Mouse (Mus musculus) brain, embryonic 18.5 days (tissue): ENCODE data around the gene Hdac9.

ENCODE experiments used
- DNase-seq: peaks from one replicate; pipeline ENCODE4 v3.0.0-alpha.2; 2012; ENCODE audit warnings: low read depth, low spot score

Hdac9 gene

DNA sequence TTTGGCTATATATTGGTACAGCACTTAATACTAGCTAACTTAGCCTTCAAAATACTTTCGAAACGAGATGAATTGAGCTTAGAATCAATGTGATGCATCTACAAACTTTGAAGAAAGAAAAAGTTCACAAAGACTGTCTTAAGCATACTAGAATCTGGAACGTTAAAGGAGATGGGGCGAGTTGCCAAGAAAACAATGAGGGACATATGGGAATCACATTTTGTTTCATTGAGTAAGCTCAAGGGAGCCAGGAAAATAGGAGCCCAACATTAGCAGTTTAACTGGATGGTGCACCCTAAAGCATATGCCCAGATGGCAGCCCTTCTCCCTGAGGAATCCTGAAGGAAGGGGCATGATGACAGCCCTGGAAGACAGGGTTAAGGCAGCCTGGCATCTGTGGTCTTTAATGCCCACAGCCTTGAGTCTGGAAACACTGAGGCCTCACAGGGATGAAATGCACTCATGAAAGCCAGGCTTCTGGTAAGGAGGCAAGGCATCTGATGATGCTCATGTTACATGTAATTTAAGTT lies 685.2 kb downstream of the Hdac9 start:
- peak; percentile 8 for DNase-seq

DNA sequence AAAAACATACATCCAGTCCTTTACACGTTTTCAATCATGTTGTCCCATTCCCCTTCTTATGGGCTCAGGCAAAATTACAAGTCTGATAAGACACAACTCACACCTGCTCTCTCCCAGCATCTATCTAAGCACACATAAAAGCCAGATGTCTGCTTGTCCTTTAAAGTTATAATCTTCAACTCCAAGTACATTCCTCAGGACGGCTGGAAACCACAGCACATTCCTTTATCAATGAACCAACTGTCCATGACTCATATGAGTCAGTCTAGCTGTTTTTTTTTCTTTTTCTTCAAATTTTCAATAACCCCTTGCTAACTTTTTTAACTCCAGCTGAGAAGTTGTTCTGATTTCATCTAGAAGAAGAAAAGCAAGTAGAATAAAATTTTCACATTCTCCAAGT lies 692.4 kb downstream of the Hdac9 start:
- no peak for DNase-seq

DNA sequence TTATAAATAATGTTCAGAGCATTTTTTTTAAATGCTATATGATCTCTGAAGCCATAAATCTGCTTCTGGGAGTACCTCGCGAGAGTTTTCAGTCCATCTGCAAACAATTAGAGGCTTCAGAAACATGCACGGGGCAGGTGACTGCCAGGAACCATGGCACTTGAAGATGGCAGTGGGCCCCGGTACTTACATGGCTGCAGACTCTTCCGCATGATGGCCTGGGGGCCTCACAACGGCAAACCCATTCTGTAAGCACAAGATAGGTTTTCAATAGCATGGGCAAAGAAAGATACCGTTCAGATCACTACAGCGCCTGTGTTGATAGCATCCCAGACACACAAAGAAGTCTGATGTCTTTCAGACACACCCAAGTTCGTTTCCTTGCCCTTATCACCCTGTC lies 695.9 kb downstream of the Hdac9 start:
- DNase-seq: no peak

DNA sequence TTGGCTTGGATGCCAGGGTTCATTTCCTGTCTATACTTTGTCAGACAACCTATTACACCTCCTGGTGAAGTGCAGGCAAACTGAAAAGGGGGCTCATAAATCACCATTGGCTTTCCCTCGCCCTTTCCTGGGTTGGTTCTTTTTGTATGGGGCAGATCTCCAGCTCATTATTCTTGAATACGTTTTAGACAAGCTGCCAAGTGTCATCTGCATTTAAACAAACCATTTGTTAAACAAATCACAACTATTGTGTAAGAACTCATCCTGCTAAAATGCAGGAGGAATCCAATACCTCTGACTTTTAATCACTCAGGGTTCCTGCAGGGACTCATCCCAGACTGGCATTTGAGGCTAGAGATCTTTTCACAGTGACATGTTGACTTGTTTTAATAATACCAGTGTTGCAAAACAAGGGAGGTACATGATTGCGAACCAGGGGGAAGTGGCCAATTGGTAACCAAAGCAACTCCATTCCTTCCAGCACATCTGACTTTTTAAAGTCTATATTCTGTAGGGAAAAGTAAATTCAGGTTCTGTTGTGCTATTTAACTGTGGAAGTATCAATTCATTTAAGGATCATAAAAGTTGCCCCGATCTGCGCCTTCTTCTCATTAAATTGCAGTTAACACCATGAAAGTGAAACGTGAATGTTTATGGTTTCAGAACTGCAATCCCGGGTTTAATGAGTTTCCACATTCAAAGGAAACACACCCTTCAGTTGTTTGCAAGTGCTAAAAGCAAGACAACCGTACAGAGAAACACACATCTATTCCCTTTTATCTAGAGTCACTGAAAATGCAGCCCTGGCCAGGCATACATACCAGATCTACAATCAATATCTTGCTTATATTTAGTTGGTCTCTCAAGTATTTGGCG lies 696.6 kb downstream of the Hdac9 start:
- no peak for DNase-seq

DNA sequence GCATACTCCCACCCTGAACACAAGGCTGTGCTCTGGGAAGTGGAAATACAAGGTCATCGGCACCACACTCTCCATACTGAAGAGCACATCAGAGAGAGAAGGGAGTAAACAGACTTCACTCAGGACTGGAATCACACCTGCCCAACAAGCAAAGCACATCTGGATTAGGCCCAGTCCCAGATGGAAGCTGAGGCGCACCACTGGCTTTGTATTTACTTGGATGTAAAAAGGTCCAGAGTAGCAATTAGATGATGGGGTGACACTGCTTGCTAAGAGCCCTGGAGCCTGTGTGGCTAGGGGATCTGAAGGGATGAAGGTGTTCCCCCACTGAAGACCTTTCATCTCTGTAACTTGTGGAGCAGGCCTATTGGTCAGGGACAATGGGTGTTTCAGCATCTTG lies 698.3 kb downstream of the Hdac9 start:
- no peak for DNase-seq

DNA sequence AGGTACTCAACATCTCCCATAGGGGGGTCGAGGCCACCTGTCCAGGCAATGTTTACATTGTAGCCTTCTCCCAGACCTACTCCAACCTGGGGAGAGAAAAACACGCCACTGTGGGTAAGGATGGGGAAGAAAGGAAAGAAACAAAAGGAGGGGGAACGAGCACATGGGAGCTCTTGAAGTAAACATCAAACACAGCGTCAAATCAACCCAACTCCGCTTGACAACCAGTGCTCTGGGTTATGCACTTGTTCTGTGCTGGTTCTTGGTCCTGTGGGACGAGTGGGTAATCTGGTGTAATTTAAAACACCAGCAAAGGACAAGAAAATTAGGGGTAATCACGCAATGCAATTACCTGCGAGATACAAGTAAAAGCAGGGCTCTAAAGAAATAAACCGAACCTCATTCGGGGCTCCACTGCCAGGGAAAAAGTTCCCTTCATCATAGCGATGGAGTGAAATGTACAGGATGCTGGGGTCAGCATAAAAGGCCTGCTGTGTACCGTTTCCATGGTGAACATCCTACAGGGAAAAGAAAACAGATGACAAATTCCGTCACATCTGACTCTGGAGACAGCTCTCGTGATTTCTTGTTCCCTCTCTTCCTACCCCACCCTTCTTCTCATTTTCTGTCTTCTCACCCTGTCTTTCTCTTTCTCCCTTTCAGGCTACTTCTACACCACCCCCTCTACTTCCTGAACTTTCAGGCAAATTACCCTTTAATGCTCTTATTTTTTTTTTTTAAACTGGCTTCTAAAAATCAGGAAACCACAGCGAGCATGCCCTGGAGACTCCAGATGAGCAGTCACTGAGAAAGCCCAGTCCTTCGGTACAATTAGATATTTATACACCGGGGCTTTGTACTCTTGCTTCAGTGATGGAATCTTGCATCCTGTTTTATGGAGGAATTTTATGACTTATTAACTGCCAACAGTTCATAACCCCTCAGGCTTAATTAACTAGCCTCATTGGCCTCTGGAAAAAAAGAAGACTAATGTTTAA lies 701.6 kb downstream of the Hdac9 start:
- DNase-seq: no peak

DNA sequence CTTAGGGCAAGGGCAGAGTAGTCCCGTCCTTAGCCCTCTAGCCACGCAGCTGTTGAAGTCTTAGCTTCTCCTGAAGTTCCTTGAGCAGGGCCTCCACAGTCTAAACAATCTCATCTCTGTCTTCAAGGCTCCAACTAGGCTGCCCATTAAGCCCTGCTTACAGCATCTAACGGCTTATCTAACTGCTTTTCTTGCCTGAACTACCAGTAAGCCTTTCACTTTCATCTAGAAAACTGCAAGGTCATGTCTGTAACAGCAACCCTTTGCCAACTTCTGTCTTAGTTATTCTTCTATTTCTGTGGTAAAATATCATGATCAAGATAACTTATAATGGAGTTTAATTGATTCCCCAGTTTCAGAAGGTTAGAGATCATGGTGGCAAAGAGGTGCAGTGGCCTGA lies 704.7 kb downstream of the Hdac9 start:
- DNase-seq: no peak

DNA sequence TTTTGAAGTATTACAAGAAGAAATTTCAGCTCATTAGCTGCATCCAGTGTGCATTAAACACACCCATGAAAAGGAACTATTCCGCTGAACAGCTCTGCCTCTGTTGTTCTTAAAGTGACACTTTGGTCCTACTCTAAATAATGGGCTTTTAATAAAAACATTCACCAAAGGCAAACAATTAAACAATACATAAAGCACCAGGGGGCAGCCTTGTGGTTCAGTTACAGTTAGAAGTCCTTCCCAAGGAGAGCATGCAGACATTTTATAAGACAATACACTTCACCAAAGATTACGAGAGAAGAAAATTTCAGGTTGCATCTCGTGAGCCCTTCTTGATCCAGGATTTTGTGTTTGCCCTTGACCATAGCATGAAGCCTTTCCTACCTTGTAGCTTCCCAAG lies 715.4 kb downstream of the Hdac9 start:
- no peak for DNase-seq

DNA sequence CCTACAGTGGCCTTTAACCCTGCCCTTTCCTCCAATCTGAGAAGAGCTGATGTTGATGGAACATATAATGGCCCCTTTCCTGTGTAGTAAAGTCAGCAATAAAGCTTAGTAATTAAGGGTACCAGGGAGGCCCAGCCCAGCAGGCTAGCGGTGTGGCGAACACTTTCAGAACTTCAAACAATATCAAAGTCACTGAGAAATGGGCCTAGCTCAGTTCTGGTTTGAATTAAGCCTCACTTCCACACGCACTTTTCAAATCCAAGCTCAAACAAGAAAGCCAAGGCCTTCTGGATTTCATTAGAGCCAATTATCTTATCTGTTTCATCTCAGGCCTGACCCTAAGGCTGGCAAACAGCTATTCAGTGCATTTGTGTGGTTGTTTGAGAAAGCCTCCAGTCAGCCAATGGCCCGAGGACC lies 716.9 kb downstream of the Hdac9 start:
- DNase-seq: no peak

DNA sequence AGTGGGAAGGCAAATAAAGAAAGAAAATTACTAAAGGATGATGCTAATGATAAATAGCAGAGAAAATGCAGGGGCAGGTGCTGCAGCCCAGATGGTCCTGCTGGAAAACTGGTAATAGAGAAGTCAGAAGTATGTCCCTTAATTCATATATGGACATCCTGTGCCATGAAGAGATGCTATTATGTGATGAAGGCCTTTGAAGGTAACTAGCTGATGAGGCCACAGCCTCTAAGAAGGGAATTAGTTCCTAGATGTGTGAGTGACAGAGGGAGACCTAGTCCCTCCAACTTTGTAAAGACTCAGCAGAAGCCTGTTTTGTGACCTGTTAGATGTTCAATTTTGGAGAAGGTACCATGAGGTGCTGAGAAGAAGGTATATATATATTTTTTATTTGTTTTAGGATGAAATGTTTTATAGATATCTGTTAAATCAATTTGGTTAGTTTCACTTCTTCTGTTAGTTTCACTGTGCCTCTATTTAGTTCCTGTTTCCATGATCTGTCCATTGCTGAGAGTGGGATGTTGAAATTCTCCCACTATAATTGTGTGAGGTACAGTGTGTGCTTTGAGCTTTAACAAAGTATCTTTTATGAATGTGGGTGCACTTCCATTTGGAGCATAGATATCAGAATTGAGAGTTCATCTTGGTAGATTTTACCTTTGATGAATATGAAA lies 721.6 kb downstream of the Hdac9 start:
- DNase-seq: no peak

DNA sequence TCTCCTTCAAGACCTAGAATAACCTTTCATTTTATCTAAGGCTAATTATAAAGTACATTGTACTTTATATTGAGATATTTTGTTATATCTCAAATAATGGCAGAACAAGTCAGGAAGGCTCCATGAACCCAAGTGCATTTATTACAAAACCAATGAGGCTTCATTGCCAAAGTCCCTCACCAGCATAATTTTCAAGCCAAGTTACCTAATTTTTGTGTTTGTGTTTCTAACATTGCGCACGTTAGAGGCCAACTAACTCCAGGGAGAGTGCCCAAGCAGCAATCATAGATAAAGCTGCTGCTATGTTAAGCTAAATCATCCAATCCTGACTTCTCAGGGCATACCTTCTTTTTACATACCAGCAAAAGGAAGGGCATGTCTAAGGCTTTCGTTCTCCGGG lies 722.8 kb downstream of the Hdac9 start:
- no peak for DNase-seq

DNA sequence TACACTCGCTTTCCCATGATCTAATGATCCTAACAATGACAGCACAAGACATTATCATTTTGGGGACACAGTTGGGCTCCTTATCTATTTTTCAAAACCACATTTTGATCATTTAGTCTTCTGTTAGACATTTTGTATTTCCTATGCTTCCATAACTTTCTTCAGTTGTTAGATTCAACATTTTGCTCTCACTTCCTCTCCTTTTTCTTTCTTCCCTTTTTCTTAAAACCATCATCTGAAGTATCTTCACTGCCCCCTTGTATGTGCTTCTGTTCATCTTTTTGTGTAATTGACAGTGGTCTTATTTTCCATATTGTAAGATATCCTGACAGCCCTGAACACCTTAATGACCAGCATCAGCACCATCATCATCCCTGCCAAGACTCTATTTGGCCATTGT lies 725.6 kb downstream of the Hdac9 start:
- no peak for DNase-seq

DNA sequence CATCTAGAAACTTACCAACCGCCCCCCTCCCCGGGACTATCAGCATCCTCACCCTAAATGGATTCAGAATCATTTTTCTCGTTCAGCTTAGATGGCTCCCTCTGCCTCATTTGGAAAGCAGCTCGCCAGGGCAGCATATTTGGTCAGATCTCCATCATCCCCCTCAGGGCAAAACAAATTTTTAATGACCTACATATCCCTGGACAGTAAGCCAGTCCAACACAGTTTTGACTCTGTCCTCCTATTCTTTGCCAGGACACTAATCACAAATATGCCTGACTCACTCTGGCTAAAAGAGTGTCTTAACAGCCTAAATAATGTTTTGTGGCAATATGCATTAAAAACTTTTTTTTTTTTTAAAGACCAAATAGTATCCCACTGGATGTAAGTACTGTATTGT lies 738.0 kb downstream of the Hdac9 start:
- no peak for DNase-seq

DNA sequence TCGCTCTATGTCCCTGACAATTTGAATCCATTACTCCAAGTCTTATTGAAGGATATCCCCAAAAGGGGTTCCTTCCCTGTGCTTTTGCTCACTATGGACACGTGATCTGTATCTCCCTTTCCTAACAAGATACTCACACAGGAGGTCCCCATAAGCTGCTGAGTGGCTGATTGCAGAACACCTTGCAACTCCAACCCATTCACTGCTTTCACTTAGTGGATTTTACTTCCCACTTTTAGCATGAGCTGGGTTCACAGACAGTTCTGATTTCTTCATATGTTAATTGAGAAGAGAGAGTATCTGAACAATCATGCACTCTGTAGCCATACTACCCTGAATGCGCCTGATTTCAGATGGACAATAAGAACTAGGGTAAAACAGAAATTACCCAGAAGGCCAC lies 740.1 kb downstream of the Hdac9 start:
- DNase-seq: no peak

DNA sequence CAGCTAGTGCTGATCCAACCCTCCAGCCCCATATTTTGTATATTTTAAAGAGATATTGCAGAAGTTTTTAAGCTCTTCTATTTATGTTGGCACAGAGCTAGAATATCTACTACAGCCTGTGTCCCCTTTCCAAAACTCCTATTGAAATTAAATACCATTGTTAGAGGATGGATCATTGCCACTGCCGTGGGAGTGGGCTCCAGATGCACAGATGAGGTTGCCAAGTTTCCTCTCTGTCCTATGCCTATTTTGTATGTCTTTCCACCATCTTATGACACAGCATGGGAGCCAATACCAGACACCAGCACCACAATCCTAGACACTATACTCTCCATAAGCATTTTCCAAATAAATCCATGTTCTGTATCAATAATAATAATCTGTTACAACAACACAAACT lies 743.9 kb downstream of the Hdac9 start:
- DNase-seq: no peak

DNA sequence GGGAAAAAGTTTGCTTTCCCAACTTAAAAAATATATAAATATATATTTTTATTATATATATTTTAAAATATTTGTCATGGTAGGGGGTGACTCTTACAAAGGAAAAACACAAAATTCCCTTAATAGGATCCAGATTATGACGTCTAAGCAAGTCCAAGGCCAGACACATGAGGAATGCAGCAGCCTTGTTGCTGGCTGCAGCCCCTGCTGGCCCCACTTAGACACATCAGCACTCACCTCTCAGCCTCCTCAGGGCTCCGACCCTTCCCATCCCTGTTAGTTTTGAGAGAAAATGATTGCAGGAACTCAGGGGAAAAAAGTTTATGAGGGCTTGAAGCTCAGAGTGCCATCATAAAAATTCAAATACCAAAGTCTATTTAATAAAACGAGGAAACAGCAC lies 746.3 kb downstream of the Hdac9 start:
- no peak for DNase-seq

DNA sequence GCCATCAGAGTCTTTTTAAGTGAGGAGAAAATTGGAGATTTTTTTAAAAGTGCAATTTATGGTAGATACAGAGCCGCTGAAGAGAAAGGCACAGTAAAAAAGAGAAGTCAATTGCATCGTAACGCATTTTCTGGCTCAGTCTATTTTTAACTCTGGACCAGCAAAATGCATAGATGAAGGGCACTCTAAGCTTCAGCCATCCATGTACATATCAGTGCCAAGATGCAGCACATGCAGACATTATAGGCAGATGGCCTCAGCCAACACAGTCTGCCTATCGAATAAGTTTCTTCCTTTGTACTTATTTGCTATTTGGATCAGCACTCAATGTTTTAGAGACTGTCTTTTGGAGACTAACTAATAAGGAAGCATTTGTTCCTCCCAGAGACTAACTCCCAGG lies 751.2 kb downstream of the Hdac9 start:
- no peak for DNase-seq

DNA sequence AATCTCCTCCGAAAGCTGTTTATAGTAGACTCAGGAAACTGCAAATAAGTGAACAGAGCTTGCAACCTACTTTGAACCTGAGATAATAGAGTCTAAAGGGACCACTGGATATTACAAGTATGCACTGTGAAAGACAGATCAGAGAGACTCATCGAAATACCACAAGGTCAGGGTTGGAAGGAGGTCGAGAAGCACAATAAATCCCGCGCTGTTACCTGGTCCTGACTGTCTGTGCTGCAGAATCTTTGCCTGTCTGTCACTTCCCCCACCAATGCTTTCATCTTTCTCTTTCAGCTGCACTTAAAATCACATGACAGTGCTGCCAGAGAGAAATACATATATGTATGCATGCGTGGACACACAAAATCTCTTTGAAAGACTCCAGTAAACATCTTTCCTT lies 760.6 kb downstream of the Hdac9 start:
- no peak for DNase-seq

DNA sequence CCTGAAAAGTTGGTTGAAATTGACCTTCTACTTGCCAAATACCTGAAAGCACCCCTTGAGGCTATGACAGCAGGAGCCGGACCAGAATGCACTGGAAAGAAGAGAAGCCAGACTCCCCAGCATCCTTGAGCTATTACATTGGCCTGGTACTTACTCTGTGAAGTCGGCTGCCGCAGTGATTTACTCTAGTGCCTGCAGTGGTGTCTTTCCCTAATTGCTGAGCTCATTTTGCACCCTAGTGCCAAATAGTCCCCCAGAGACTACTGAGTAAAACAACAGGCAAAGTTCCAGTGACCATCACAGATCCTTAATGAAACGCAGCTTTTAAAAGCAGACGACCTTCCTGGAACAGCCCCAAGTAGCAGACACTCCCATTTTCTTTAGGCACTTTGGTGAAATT lies 761.2 kb downstream of the Hdac9 start:
- no peak for DNase-seq

DNA sequence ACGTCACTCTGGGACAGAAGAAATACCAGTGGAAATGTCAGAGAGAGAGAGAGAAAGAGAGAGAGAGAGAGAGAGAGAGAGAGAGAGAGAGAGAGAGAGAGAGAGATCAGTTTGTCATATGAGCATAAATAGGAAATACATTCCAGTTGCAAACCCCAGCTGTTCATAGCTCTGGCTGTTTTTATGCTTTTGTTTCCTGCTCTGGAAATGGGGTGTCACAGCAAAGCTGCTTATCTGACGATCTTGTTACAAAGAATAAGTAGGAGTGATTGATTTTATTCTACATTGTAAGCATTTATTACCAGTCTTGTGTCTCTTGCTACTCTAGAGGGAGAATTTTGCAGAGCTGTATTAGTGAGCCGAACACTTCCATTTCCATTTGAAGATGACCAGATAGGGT lies 762.1 kb downstream of the Hdac9 start:
- no peak for DNase-seq

DNA sequence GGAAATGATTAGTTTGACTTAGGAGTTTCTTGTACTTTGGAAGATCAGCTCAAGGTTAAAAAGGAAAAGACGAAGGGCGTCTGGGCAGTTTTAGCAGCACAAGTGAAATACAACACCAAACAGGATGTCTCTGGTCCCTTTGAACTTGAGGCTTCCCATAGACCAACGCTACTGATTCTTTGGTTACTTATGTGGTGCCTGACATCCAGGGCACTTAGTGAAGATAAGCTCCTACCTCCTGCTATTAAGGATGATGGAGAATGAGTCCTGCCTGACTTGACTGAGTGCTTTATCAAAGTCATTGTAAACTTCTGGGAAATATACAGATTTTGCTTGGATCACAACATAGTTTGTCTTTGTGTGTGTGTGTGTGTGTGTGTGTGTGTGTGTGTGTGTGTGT lies 765.6 kb downstream of the Hdac9 start:
- DNase-seq: no peak

DNA sequence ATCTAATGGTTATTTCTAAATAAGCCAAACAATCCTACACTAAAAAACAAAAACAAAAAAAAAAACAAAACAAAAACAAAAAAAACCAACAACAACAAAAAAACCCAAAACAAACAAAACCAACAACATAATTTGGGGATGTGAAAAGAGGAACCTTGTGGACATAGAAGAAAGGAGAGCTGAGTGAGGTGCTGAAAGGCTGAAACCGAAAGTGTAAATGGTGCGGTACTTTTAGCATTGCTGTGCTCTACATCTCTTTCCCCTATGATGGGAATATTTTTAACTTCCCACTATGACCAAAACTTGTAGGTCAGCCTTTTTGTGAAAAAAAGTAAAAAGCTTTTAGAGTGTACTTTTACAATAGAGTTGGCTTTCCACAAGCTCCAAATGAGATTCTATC lies 774.2 kb downstream of the Hdac9 start:
- no peak for DNase-seq
